Mouse (Mus musculus) lung, adult 2 months (tissue): ENCODE data around the gene Map3k7.

ENCODE experiments used
- CTCF ChIP-seq: fragments of 200-500 bp; IDR thresholded peaks from 2 replicates; pipeline ENCODE4 v1.5.1; 2011; ENCODE audit warnings: mild to moderate bottlenecking, low read length, control low read depth; ENCODE audit not compliant: insufficient read depth
- POLR2A ChIP-seq: fragments of 200-500 bp; IDR thresholded peaks from 2 replicates; pipeline ENCODE4 v1.6.1; 2011; ENCODE audit warnings: low read depth, mild to moderate bottlenecking, control low read depth, low read length, borderline replicate concordance; ENCODE audit errors: extremely low read depth

- TF ChIP-seq POLR2A (no peak), CTCF (peak; percentile 25; the same call in 1 of the 2 replicates)
These were observed 93.2 kb downstream of the Map3k7 start for GRCm38 (mm10) chr4:32057102-32057501.
